Mouse (Mus musculus): ENCODE results near the gene Atf6.

DNA sequence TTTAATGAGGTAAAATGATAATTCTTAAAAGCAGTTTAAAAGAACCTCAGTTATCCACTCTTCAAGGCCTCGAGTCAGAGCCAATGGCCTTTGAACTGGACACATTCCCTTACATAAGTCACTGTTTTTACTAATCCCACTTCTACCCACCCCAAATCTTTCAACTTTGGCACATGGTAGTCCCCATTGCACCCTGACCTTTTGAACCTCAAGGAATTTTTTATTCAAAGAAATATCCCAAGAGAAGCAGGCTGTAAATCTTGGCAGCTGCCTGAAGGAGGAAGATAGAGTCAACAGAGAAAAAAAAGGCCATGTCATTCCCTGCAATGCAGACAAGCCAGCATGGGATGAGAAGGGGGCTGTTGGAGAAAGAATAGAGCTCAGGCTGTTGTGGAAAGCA, 93.1 kb downstream of the Atf6 start:
- no peak for TF ChIP-seq EP300 (IDR thresholded peaks at IDR 0.05; ENCODE audit: low read length)
- no peak for TF ChIP-seq ZNF384 (IDR thresholded peaks at IDR 0.05; ENCODE audit: low read depth, low read length)
- TF ChIP-seq POLR2A (IDR thresholded peaks at IDR 0.05; ENCODE audit: low read depth, low read length), result no peak
- no peak for TF ChIP-seq TCF12 (IDR thresholded peaks at IDR 0.05; ENCODE audit: low read depth, low read length)
- no peak for TF ChIP-seq MAZ (IDR thresholded peaks at IDR 0.05; ENCODE audit: low read depth, low read length)
- no peak for TF ChIP-seq RAD21 (IDR thresholded peaks at IDR 0.05; ENCODE audit: low read depth, low read length)
- TF ChIP-seq MAX (IDR thresholded peaks at IDR 0.05; ENCODE audit: low read length), result no peak
- no peak for TF ChIP-seq ELF1 (IDR thresholded peaks at IDR 0.05; ENCODE audit: low read depth, low read length)
- TF ChIP-seq KAT2A (IDR thresholded peaks at IDR 0.05; ENCODE audit: insufficient replicate concordance, low read length), result no peak
- TF ChIP-seq USF1 (IDR thresholded peaks at IDR 0.05; ENCODE audit: low read depth, low read length), result no peak
- no peak for TF ChIP-seq CTCF (conservative IDR thresholded peaks at IDR 0.05 in 1 of 2, IDR thresholded peaks at IDR 0.05 in 1 of 2; ENCODE audit: low read depth in 2 of 2, low read length in 2 of 2)
- no peak for TF ChIP-seq CHD1 (IDR thresholded peaks at IDR 0.05; ENCODE audit: low read depth, low read length)
